Mouse (Mus musculus) adrenal gland, postnatal 14 days (tissue): ENCODE data around the gene Thra. TPM values are rescaled to one million over a fixed set of nuclear protein-coding genes. Genes with fewer than 3 reads are reported as not detected.

ENCODE experiments used
- DNase-seq: peaks from one replicate; pipeline ENCODE4 v3.0.0; 2021; ENCODE audit warnings: mixed read lengths
- total RNA-seq: library from RNA; stranded (reverse); gene quantifications from 2 replicates; pipeline ENCODE4 v1.2.3, GENCODE M21; 2021

The Thra gene
- total RNA-seq, 1 experiment from 2014 or later = 106 TPM

DNA sequence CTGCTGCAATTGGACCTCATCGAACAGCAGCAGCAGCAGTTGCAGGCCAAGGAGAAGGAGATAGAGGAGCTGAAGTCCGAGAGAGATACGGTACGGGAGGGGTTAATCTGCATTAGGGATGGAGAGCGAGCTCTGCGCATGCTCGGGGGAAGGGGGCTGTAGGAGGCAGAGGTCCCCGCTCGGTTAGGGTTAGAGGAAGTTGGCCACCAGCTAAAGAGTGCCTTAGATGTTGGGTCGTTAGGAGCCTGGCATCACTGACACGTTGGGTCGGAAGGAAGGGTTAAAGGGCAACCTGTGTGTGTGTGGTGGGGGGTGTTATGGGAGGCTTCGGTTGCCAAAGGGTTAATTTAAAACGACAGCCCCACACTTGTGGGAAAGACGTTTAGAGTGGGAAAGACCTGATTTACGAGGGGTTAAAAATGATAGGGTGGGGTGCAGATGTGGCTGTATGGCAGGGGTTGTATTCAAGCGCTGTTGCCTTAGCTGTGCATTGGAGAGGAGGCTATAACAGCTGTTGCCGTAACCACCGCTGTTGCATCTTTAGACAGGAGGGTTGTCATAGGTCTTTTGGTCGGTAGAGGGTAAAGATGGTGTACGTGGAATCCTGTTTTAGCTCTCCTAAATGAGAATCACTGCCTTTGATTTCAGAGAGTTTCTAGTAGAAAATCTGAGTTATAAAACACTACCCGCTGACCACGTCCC lies 56.2 kb downstream of the Thra start:
- DNase-seq = peak; percentile 85

DNA sequence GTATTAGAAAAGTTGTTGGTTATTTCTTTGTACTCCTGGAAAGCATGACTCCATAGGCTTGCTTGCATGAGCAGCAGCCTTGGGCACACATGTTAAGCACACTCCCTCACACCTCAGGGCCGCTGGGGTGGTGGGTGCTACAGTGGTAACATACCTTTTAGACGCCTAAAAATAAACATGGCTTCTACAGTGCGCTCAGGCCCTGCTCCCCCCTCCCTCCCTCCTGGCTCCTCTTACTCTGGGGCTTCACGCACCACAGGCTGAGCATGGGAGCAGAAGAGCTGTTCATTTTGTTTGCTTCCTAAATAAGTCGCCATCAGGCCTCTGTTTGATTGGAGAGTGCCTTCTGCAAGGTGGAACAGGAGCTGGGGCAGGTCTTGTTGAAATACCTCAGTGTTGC lies 56.9 kb downstream of the Thra start:
- DNase-seq = peak; percentile 36

DNA sequence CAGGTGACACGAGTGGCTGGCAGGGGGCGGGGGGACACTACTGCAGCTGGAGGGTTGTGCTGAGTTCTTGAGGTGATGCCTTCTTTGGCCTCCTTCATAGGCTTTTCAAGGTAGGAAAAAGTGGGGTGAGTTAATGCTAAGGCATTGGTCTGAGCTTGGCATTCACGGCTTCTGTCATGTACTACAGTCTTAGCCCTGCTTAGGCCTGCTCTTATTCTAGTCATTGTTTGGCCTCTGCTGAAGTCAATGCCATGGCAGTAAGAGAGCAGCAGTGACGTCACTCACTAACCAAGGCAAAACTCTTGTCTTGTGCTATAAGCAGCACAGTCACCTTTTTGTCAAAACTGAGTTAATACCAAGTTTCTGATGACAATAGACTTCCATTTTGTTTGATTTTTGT lies 57.5 kb downstream of the Thra start:
- DNase-seq = peak; percentile 57

DNA sequence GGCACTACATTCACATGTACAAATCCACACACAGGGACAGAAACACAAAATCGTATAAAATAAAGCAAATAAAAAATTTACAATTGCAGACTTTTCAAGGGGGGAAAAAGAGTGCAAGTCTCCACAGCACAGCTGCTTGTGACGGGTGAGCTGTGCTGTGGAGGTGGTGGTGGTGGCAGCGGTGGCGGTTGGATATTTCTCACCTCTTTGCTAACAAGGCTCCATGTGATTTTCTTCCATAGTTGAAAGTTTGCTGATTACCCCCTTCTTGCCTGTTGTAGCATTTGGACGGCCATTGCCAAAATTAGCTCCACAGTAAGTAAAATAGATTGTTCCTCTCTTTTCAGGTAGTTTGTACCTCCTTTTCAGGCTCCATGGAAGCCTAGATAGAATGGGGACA lies 64.2 kb downstream of the Thra start, which contains the start of gene Casc3:
Gene Casc3 (plus strand): TSS at position 301 of the 400 bp plus-strand sequence.
- no peak for DNase-seq

- no peak for DNase-seq
These were observed 68.0 kb downstream of the Thra start for GRCm38 (mm10) chr11:98808417-98808816.

GRCm38 (mm10) chr11:98809457-98810290 lies 69.2 kb downstream of the Thra start:
- DNase-seq = peak; percentile 99

- DNase-seq = no peak
These were observed 70.2 kb downstream of the Thra start for GRCm38 (mm10) chr11:98810686-98811085.

DNA sequence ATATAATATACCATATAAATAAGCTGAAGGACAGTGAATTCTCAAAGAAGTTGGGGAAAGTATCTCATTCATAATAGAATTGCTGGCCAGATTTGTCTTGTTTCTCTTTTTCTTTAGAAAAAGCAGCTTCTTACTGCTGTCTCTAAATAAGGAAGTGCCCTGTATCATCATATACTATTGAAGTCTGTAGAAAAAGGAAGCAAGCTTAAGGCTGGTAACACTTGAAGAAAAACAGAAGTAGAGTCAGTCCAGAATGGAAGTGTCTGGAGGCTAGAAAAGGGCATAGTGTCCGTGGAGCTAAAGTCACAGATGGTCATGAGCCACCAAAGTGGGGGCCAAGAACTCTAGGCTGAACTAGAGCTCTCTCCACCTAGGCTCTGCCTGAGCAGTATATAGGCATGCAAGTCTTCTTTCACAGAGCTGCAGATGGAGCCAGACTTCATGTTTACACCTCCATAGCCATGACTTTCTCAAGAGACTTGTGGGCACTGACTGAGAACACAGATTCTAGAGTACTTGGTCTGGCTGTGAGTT lies 76.3 kb downstream of the Thra start:
- no peak for DNase-seq

Other genes with a start within 250 kb of the Thra start
- gene Ikzf3, start 194.6 kb upstream of the Thra start, total RNA-seq = 3.3 and 14.3 TPM in 2 replicates
- not detected in 2 replicates for gene Zpbp2, start 189.5 kb upstream of the Thra start, total RNA-seq
- 141 and 150 TPM in 2 replicates for gene Ormdl3, start 153.3 kb upstream of the Thra start, total RNA-seq
- not detected in 2 replicates for gene Lrrc3c, start 142.3 kb upstream of the Thra start, total RNA-seq
- 15.0 and 17.2 TPM in 2 replicates for gene Gm12355, start 115.0 kb upstream of the Thra start, total RNA-seq
- 25.4 and 31.6 TPM in 2 replicates for gene Gsdma3, start 114.3 kb upstream of the Thra start, total RNA-seq
- gene Gsdma2, start 93.9 kb upstream of the Thra start, total RNA-seq = 1.0 and 2.0 TPM in 2 replicates
- gene Gsdma, start 76.3 kb upstream of the Thra start, total RNA-seq = 0.11 TPM in 1 of 2 replicates, not detected in the other
- gene Psmd3, start 58.1 kb upstream of the Thra start, total RNA-seq = 114 TPM in 2 replicates
- not detected in 2 replicates for gene Csf3, start 39.4 kb upstream of the Thra start, total RNA-seq
- 47.4 and 55.5 TPM in 2 replicates for gene Med24, start 11.2 kb upstream of the Thra start, total RNA-seq
- 32.9 and 51.0 TPM in 2 replicates for gene Nr1d1, start 34.7 kb downstream of the Thra start, total RNA-seq
- 88.5 and 88.7 TPM in 2 replicates for gene Msl1, start 54.9 kb downstream of the Thra start, total RNA-seq
- 37.8 and 38.8 TPM in 2 replicates for gene Casc3, start 64.3 kb downstream of the Thra start, total RNA-seq
- 0.79 and 0.93 TPM in 2 replicates for gene Rapgefl1, start 96.1 kb downstream of the Thra start, total RNA-seq
- gene Wipf2, start 123.0 kb downstream of the Thra start, total RNA-seq = 16.6 and 21.3 TPM in 2 replicates
- 3.5 and 5.8 TPM in 2 replicates for gene Cdc6, start 167.2 kb downstream of the Thra start, total RNA-seq
- 24.5 and 29.3 TPM in 2 replicates for gene Rara, start 187.2 kb downstream of the Thra start, total RNA-seq
- gene Gjd3, start 242.4 kb downstream of the Thra start, total RNA-seq = not detected in 2 replicates